Comparison of ENCODE assay signal across 17 mouse cellular contexts in the genomic region with DNA sequence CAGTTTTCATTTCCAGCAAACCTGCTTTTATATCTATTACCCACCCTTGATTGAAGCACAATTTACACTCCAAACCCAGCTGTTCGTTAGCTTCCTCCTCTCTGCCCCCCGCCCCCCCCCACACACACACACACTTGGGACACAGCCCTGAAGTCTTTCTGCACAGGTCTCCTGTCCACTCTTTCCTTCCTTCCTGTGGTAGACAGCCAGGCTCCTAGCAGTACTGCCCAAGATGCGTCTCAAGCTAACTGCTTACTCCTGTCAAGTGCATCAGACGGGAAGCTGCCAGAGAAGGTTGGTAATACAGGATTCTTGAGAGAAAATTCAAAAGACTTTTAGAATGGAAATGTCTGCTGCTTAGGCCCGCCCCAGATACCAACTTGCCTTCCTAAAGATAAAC.
DNase-seq lines count a peak whose midpoint lies in the region; ATAC-seq lines count a peak whose summit lies in the region.
"Had no signal": no experiment of that assay in that cellular context is flagged by ENCODE, and none has a peak within 500 bp of the region (broad histone marks: within the 10 kb centered on the region; RNA-seq: fewer than 3 reads in every experiment).

No protein-coding gene starts in this region.

- ATAC-seq in granulocyte monocyte progenitor cell, adult 5-6 weeks (replicated peaks; ENCODE audit: poor library complexity, severe bottlenecking): peak; percentile 82
- peak; percentile 86 for ATAC-seq in megakaryocyte progenitor cell, adult 5-6 weeks (replicated peaks; ENCODE audit: poor library complexity)
- ATAC-seq: forebrain, embryonic 13.5 days; forebrain, embryonic 15.5 days; forebrain, postnatal 0 days had no signal

- peak; percentile 58 for DNase-seq in heart, adult 11 months
- no peak for DNase-seq in heart, postnatal 4 days
- no peak for DNase-seq in adrenal gland, adult 2 months
- no peak for DNase-seq in cerebellum, postnatal 36 days
- DNase-seq: adrenal gland, adult 8-10 months; adrenal gland, postnatal 14 days; adrenal gland, postnatal 36 days; cerebellum, adult 11-12 months; cerebellum, adult 2 months; cerebellum, adult 9-10 months; cerebellum, postnatal 10 days; cerebellum, postnatal 25 days; forebrain, postnatal 0 days had no signal
